Mouse (Mus musculus): ENCODE results near the gene Cnih3.

DNA sequence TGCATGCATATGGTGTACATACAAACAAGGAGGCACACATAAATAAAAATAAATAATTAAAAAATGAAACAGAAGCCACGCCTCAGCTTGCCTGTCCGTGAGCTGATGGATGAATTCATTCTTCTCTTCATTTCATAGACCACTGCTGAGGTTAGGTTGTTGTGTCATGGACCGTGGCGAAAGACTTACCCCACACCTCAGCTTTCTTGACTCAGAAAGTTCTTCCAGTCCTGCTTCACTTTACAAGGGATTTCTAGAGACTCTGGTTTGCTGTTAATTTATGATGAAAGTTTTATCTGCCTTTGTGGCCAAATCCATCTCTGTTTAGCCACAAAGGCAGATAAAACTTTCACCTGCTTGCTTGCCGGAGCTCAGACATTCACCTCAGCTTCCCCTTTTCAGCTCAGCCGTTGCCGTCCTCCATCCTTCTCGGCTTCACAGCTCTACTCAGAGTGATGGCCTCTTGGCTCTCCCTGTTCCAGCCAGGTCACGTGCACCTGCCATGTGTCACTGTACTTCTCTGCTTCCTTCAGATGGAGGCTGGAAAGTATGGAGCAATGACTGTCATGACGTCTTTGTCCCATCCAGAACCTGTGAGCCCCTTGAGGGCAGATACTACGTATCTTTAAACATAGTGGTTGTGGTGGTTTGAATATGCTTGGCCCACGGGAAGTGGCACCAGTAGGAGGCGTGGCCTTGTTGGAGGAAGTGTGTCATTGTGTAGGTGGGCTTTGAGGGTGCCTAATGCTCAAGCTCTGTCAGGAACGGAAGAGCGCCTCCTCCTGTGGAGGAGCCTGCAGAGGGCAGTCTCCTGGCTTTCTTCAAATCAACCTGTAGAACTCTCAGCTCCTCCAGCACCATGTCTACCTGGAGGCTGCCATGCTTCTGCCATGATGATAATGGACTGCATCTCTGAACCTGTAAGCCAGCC lies 40.0 kb upstream of the Cnih3 start:
- TF ChIP-seq CTCF (IDR thresholded peaks at IDR 0.05; ENCODE audit: low read depth, low read length): no peak
- no peak for TF ChIP-seq GATA2 (IDR thresholded peaks at IDR 0.05; ENCODE audit: borderline replicate concordance, low read depth, low read length)
- TF ChIP-seq GATA1 (IDR thresholded peaks at IDR 0.05; ENCODE audit: borderline replicate concordance, low read length): no peak

Data from G1E (cell line).